Mouse (Mus musculus) regulatory T cell (primary cell): ENCODE results near the gene Krt90.

Experiments used
- in situ Hi-C: fragments of 300-600 bp; cut with MboI, MseI; formaldehyde crosslinking; loops from one replicate; pipeline ENCODE4 v1.15.1; 2025; ENCODE audit warnings: high pct_unique_total_duplicates

The Krt90 gene

DNA sequence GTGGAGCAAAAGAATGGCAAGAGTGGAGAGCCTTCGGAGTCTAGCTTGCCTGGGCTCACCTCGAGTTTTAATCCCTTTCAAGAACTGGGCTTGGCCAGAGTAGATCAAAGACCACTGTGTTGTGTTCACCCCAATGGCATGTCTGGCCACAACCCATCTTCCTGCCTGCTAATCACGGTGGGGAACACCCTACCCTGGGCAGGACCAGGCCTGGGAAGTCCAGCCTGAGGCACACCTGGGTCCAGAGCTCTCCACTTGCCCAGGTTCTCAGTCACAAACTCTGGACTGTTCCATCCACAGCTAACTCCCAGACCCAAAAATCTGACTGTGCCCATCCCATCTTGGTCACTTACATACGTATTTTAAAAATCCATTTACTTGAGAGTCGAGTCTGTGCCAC, at the start of gene Krt90:
Krt90 (minus strand) TSS at position 101 of the 400 bp plus-strand sequence.
- in situ Hi-C loops, result no loop called here

- in situ Hi-C loops, result no loop called here
Observed at GRCm38 (mm10) chr15:101599123-101599522, 36.4 kb upstream of the Krt90 start.

DNA sequence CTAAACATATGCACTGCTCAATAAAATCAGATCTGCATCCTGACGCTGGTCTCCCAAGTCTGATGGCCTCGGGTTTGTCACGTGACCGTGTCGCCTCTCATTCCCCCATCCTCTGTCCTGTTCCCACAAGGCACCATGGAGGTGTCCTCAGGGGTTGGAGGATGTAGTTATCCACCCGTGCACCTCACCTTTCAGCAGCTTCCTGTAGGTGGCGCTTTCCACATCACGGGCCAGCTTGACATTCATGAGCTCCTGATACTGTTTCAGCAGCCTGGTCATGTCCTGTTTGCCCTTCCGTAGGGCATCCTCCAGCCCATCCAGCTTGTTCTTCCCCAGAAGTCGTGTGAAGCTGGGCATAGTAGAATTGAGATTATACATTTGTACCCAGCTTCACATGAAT, 25.5 kb upstream of the Krt90 start:
- in situ Hi-C loops, result no loop called here

GRCm38 (mm10) chr15:101584456-101584855, 21.7 kb upstream of the Krt90 start:
- in situ Hi-C loops, result no loop called here

DNA sequence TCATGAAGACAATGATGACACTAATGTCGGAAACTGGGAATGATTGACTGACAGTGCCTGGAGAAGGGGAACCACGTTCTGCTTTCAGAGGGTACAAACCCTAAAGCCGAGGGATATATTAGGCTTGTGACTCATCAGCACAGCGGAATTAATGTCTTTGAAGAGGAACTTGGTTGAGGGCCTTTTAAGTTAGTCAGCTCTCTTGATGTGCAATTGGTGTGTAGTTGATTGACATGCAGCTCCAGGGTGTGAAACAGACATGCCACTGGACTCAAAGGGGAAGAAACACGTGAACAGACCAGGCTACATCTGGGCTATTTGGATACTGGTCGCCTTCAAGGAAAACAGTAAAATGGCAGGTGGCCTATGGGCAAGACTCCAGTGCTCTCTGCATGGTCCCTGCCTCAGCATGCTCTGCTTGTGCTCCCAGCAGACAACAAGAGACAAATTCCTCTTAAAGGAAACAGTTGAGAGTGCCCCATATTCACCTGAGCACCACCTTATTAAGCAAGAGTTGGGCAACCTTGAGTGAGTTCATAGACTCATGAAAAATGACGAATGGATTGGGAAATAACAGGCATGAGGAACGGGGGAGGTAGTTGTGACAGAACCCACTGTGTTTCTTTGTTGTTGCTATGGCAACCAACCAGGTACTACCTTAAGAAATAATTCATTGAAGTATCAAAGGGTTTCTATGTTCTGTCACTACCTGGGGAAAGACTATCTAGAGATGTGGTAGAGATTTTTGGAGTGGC, 20.6 kb upstream of the Krt90 start:
- in situ Hi-C loops, result no loop called here

GRCm38 (mm10) chr15:101581701-101582100, 19.0 kb upstream of the Krt90 start:
- in situ Hi-C loops, result no loop called here

DNA sequence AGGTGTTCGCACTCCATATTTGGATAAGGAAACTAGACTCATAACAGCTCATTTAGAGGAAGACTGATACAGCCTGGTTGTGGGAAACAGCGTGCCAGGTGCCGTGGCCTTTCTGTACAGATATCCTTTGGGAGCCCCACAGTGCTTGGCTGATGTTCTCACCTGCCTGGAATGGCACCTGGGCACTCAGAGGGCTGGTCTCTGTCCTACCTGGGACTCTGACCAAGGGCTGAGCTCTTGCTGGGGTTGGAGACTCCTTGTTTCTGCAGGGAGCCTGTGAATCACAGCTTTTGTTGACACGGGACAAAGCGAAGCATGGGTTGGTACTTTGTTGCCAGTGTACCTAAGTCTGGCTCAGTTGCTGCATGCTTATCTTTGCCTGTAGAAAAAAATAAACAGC, 12.8 kb upstream of the Krt90 start:
- in situ Hi-C loops, result no loop called here

DNA sequence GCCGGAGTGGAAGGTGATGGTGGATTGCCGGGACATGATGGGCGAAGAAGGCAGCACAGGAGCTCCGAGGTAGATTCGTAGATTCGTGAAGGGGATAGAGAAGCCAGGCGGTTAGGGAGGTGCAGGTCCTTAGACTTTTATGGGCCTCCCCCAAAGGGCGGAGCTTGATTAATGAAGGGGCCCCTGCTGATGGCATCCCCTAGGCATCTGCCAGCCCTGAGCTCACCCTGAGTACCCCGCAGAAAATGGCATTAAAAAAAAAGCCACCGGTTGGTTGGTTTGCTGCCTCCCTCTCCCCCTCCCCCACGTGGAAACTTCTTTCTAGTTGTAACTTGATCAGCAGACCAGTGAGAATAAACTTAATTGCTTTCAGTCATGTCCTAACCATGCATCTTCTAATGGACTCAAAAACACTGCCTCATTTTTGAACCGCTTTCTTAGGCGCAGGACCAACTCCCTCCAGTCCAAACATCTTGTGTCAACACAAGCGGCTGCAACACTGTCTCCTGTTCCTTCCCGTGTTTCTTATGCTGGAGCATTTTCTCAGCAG, 11.1 kb upstream of the Krt90 start, which contains the start of gene Krt75:
Krt75 (minus strand) TSS at position 109 of the 550 bp plus-strand sequence.
- in situ Hi-C loops, result no loop called here

- in situ Hi-C loops, result no loop called here
Observed at GRCm38 (mm10) chr15:101567780-101568179, 5.0 kb upstream of the Krt90 start.

DNA sequence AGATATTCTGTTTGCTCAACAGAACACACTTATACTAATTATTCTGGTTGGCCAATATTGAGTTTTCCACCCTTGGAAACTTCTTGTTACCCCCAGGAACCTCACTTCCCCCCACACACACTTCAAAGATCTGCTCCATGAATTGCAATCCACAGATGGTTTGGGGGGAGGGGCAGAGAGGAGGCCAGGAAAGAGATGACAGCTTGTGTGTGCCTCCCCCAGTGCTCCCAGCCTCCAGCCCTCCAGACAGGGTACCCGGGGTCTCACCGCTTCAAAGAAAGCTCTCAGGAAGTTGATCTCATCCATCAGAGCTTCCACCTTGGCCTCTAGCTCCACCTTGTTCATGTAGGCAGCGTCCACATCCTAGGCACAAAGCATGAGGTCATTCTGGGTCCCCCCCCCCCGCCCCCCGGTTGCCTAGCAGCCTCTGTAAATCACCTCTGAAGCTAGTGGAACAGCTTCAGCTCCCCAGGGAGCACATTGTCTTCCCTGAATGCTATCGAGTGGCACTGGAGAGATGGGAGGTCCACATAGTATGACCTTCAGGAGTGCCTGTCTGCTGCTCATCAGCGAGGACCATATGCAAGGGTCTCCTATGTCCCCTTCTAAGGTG, 4.6 kb downstream of the Krt90 start:
- in situ Hi-C loops, result no loop called here

- in situ Hi-C loops, result no loop called here
Observed at GRCm38 (mm10) chr15:101553169-101553568, 9.6 kb downstream of the Krt90 start.

GRCm38 (mm10) chr15:101552188-101552587, 10.6 kb downstream of the Krt90 start:
- in situ Hi-C loops, result no loop called here

DNA sequence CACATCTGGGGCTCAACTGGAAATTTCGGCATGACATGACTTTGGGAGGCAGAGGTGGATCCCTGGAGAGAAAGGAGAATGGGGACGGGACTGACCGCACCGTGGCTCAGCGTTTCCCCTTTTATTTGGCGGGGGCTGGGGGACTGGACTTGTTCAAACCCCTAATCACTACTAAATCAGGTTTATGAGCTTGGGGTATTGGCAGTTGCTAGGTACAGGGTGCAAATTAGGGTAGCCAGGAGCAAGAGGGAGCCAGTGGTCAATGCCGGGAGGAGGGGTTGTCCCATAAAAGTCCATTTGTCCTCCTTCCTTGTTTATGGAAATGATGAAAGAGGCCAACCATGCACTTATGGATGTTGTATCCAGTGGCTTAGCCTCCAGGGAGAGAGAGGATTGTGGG, 12.2 kb downstream of the Krt90 start, which contains the start of gene Krt82:
Krt82 (minus strand) TSS at position 101 of the 400 bp plus-strand sequence.
- in situ Hi-C loops, result no loop called here

DNA sequence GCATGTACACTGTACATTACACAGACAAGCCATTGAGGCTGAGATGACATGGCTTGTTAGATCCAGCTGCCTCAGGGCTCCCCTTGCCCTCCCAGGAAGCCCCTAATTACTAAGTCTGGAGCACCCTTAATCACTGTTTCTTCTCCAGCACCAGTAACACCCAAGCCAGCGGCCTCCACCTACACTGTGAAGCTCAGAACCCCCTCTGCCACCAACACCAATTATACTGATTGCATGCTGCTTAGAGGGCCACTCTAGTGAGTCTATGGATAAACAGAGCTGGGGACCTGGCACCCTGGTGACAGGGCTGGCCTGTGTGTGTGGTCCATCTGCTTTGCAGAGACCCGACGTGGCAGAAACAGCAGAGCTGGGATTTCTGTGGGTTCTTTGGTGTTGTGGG, 18.3 kb downstream of the Krt90 start:
- in situ Hi-C loops, result loop anchor here (10.0 kb wide), 1 partner anchor 510 kb away; no protein-coding TSS in a partner anchor

GRCm38 (mm10) chr15:101542543-101542942, 20.2 kb downstream of the Krt90 start:
- in situ Hi-C loops, result loop anchor here (10.0 kb wide), 1 partner anchor 512 kb away; no protein-coding TSS in a partner anchor

DNA sequence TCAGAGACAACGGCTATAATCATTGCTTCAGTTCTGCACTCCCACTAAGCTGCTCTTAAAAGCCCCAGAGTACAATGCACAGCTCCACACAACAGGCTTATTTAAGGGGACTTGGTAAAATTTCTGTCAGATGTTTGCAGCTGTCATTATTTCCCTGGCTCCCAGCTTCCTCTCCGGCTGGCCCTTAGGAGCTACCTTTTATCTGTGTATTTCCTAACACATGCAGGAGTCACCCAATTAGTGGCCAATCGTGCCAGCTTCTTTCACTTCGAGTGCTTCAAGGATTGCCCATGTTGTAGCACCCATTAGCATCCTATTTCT, 24.2 kb downstream of the Krt90 start:
- in situ Hi-C loops, result no loop called here

- in situ Hi-C loops, result no loop called here
Observed at GRCm38 (mm10) chr15:101537864-101538579, 24.7 kb downstream of the Krt90 start.

DNA sequence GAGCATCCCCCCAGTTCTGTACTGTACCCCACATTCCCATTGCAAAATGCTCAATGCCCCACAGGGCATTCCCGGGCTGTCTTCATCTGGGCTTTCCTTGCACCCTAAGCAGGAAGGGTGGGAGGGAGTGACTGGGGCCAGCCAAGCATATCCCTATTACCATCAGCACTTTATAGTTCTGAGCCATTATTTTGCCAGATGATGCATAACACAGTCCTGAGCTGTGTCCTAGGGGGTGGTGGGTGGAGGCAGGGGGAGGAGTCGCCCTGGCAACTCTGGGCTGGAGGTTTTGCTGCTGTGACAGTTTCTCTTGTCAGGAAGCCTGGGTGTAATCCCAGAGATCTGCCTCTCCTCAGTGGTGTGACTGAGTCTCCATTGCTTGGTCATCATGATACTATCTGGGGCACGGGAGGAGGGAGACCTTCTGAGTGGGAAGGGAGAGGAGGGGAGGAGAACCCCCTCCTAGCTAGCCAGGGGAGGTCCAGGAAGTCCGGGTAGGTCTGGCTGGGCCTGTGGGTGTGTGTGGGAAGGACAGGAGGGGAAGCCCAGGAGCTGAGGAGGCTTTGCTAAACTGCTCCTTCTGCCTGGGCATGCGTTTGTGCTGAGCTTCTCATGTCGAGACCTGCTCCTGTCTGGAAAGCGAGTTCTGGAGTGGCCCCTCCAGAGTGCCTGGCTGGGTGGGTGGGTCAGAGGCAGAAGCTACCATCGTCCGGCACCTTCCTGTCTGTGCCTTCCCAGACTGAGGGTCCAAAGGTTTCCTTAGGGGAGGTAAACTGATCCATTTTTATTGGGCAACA, 26.5 kb downstream of the Krt90 start:
- in situ Hi-C loops, result no loop called here

GRCm38 (mm10) chr15:101532720-101533119, 30.0 kb downstream of the Krt90 start, which contains the start of gene Krt84:
Gene Krt84, minus strand, starts transcription at chr15:101532820.
- in situ Hi-C loops, result no loop called here

DNA sequence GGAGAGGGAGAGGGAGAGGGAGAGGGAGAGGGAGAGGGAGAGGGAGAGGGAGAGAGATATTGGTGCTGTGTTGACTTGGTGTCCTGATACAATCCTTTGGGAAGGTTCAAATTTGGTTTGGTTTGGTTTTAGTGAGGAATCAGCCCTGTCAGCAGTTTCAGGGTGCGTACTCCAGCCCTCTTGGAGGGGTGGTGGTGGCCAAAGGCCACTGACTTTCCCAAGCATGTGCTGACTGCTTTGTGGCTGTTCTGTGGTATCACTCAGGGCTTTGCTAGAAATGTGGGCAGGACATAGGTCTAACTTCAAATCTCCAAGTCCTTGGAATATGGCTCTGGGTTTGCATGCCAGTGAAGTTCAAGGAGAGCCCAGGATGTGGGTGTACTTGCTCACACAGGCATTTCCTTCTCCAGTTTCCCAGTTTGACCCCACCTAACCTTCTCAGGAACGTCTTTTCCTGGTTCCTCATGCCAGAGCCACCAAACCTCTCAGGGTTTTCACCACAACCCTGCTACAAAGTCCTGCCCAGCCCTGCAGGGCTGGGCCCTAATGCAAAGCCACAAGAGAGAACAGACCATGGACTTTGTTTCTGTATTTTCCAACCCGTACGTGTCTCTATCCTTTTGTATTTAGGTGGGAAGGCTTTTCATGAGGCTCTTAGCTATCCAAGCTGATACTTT, 40.1 kb downstream of the Krt90 start:
- in situ Hi-C loops, result no loop called here

- in situ Hi-C loops, result loop anchor here (5.0 kb wide), 1 partner anchor 87 kb away; no protein-coding TSS in a partner anchor
Observed at GRCm38 (mm10) chr15:101519792-101520191, 43.0 kb downstream of the Krt90 start.
